Mouse (Mus musculus): ENCODE results near the gene Ftl1-ps1. TPM values are rescaled to one million over a fixed set of nuclear protein-coding genes. Genes with fewer than 3 reads are reported as not detected.

Gene Ftl1-ps1
- total RNA-seq (2015; ENCODE audit: low replicate concordance) (88.0 and 131 TPM in 2 replicates), total RNA-seq (2017; ENCODE audit: low replicate concordance) (27.9 and 36.8 TPM in 2 replicates)

DNA sequence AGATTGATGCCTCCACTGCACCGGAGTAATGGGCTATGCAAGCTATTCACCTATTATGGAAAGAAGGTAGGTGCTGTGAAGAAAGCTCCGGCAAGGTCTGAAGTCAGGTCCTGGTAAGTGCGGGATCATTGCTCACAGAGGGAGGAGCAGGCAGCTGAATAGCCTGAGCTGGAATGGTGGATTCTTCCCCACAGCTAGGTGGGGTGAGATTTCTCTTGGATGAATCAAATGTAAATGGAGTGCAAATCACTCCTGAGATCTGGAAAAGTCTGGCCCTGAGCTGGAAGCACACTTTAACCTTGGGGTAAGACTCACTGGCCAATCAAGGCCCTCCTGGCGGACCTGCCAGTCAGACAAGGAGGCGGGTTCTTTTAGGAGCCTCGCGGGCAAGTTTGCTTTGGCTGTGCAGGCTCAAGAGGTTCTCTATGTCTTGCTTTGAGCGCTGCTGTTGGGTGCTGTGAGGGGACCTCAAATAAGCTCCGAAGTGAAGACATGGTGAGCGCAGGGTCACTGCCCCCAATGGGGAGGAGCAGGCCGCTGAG lies at the start of gene Ftl1-ps1:
TSS of gene Ftl1-ps1 (plus strand) at position 397 of the 542 bp plus-strand sequence.
- no peak for ATAC-seq (replicated peaks; ENCODE audit: low FRiP score, poor library complexity, severe bottlenecking)

DNA sequence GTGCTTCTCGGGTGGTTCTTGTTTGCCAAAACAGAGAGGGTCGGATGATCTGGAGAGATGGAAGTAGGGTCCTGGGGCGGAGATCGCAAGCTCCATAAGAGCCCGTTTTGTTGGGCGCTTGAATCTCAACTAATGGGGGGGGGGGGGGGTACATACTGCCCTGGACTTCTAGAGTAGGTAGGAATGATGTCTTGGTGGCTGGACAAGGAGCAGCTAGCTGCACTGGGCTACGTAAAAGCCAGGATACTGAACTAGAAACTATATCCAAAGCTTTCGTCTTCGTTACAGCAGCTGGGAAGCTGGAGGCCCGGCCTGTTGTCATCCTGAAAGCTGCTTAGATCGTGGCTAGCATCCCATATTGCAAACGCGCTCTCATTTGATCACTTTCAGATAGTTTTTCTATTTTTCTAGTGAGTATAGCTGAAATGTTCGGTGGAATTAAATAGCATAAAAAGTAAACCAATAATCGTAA lies 49.0 kb upstream of the Ftl1-ps1 start:
- ATAC-seq (replicated peaks; ENCODE audit: low FRiP score, poor library complexity, severe bottlenecking), result peak; percentile 33; the same call in 1 of the 2 replicates

DNA sequence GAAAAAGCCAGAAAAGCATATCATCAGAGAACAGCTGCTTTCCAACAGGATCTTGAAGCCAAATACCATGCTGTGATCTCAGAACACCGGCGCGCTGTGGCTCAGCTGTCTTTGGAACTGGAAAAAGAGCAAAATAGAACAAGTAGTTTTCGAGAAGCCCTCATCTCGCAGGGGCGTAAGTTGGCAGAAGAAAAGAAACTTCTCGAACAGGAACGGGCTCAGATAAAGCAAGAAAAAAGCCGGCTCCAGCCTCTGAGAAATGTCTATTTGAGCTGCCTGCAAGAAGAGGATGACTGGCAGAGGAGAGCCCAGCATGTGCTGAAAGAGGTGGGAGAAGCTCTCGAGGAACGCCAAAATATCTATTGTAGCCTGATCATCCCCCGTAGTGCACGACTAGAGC lies 43.0 kb upstream of the Ftl1-ps1 start:
- ATAC-seq (replicated peaks; ENCODE audit: low FRiP score, poor library complexity, severe bottlenecking), result no peak

DNA sequence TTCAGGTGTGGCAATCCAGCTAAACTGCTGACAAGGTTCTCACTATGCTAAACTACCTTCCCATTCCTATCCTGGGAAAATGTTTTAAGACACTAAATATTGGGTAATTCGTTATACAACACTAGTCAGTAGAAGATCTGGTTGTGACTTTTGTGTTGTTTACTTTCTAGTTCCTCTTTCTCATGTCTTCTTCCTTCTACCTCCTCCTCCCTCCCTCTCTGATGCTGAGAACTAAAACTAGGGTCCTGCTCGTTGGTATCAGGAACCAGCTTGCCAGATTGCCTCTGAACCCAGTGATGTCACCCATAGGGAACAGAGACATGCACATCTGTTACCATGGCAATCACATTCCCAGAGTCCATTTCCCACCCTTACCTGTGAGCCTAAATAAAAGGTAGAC lies 37.3 kb upstream of the Ftl1-ps1 start:
- ATAC-seq (replicated peaks; ENCODE audit: low FRiP score, poor library complexity, severe bottlenecking), result no peak

DNA sequence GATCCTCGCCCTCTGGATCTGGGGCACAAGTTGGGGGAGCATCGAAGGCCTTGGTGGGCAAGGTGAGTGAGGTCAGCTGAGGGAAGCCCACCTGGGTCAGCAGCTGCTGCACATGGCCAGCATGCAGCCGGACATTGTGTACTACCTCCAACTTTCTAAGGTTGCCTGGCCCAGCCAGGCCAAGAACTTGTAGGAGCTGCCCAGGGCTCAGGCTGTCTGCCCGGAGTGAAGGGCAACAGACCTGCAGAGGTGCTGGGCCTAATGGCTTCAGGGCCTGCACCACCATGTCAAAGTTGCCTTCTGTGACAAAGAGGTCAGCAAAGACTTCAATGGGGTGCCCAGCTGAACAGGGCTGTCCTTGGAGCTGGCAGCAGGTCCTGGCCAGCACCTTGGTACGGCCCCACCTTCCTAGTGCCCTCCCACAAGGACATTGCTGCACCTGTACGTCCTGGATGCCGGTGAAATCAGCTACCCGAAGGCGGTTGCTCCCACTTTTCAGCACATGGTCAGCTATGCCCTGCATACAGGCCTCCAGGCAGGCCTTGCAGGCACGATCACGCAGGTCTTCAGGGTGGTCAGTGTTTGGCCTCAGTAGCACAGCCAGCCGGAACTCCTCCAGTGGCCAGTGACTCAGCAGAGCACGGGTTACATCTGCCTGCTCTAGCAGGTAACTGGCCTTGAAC lies 36.2 kb upstream of the Ftl1-ps1 start:
- ATAC-seq (replicated peaks; ENCODE audit: low FRiP score, poor library complexity, severe bottlenecking), result no peak

DNA sequence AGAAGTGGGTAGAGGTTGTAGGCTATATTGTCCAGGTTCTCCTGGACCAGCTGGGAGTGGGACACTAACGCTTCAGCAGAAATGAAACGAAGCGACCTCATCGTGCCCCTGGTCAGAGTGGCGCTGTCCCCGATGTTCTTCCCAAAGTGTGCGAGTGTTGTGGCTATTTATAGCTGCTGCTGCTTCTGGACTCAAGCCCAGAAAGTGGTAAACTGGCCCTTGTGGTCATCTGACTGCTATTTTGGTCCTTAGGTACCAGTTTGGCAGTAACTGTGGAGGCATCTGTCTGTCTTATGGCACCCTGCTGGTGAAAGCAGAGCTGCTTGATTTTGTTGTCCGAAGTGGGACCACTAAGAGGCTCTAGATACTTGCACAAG lies 35.6 kb upstream of the Ftl1-ps1 start, which contains the start of gene Lrrc14b:
TSS of gene Lrrc14b (minus strand) at position 147 of the 377 bp plus-strand sequence.
- ATAC-seq (replicated peaks; ENCODE audit: low FRiP score, poor library complexity, severe bottlenecking), result no peak

DNA sequence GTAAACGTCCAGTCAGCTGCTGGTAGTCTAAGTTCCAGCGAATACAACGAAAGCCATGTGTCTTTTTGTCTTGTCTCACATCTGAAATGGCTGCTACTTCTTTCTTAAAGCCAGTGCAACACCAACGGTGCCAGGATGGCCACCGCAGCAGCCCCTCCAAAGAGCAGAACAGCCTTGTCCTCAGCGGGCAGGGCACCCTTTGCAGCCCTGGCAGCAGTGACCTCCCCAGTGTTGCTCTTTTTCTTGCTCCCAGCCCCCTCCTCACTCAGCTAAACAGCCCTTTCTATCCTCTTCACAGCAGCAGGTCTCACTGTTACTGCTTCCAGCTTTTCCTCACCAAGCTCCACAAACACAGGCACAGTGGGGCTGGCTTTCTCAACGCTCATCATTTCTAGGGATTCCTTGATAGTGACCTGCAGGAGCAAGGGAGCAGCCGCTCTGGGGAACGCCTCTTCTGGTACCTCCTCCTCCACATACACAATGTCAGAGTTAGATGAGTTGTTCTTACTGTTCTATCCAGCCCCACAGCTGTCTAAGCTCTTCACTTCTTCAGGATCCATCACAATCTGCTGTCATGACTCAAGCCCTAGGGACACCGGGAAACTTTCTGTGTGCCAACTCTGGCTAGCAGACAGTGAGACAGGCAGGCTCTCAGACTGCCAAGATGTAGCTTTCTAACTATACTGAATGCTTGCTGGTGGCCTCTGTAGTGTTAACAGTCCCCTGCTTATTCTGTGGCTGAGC lies 17.8 kb upstream of the Ftl1-ps1 start:
- no peak for ATAC-seq (replicated peaks; ENCODE audit: low FRiP score, poor library complexity, severe bottlenecking)

DNA sequence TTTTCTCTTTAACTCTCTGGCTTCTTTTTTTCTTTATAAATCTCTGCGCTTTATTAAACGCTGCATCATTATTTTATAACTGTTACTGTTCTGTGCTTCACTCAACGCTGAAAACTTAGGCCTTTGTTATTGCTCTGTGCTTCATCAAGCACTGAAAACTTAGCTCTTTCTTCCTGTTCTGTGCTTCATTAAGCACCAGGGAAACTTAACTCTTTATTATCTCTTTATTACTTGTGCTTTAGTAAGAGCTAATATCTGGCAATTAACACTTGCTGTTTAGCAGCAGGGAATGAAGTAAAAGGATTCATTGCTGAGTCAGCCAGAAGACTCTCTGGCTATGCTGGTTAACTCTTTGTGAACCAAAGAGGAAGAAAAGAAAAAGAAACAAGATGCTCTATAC lies 17.2 kb upstream of the Ftl1-ps1 start:
- no peak for ATAC-seq (replicated peaks; ENCODE audit: low FRiP score, poor library complexity, severe bottlenecking)

DNA sequence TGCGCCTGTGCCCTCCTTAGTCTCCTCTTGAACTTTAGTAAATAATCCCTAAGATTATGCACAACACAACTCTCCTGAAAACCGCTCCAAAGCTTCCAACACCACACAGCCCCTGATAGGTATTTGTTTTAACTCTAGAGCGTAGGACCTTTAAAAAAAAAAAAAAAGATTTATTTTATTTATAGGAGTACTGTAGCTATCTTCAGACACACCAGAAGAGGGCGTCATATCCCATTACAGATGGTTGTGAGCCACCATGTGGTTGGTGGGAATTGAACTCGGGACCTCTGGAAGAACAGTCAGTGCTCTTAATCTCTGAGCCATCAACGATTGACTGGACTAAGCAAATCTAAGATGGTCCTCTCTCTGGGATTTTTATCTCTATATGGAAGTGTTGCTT lies 9.8 kb upstream of the Ftl1-ps1 start:
- no peak for ATAC-seq (replicated peaks; ENCODE audit: low FRiP score, poor library complexity, severe bottlenecking)

DNA sequence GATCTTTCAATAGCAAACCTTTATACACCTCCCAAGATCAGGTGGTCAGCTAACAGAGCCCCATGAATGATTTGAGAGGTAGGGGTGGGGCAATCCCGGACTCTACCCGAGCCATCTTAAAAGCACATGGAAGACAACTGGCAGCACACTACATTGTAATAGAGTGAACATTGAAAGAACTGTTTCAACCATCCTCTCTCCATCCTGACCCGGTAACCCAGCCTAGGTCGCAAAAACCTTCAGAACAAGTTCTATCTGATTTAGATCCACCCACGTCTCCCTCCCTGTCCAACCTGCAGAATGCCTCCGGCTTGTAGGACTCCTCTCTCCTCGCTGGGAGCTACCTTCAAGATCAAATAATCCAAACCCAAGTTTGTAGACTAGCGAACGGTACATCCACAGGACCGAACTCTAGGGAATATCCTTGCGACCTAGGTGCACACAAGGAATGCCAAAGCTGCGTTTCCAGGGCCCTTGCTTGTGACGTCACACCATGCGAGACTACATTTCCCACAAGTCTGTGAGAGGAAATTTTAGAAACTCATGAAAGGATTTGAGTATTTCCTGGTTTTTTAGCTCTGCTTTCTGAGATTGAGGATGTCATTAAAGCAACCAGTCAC lies 9.0 kb upstream of the Ftl1-ps1 start, which contains the start of gene Zfp72:
TSS of gene Zfp72 (minus strand) at position 466 of the 620 bp plus-strand sequence.
- ATAC-seq (replicated peaks; ENCODE audit: low FRiP score, poor library complexity, severe bottlenecking), result no peak

DNA sequence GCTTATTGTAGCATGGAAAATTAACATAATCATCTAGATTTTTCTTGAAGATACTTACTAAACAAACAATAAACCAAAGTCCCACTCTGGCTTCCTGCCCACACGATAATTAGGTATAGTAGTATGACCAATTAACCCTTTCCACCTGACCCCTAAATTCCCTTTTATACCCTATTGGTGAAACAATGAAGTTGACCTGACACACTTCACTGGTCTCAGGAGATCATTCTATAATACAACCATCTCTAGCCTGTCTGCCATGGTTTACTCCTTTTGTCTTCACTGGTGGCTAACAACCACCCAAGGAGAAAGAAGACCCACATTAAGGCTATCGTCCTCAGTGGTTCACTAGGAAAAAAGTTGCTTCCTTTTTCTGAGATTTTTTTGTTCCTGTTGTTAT lies 8.3 kb upstream of the Ftl1-ps1 start:
- no peak for ATAC-seq (replicated peaks; ENCODE audit: low FRiP score, poor library complexity, severe bottlenecking)

DNA sequence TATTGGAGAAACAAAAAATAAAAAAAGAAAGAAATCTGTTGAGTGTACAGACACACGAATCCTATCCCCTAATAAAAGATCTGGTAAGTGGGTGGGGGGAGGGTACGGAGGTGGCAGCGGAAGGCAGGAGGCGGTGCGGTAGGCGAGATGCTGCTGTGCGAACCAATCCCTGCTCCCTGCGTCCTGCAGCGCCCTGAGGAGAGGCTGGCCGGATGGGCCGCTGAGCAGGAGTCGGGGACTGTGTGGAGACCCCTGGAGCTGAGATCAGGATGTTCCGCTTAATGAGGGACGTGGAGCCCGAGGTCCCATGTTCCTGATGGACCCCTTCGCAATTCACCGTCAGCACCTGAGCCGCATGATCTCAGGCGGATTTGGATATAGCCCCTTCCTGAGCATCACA lies 40.4 kb downstream of the Ftl1-ps1 start:
- no peak for ATAC-seq (replicated peaks; ENCODE audit: low FRiP score, poor library complexity, severe bottlenecking)

Other genes with a start within 250 kb of the Ftl1-ps1 start
- gene Exoc3, start 191.0 kb upstream of the Ftl1-ps1 start, total RNA-seq (2015; ENCODE audit: low replicate concordance), result 11.5 and 30.6 TPM in 2 replicates
- gene Exoc3, start 191.0 kb upstream of the Ftl1-ps1 start, total RNA-seq (2017; ENCODE audit: low replicate concordance), result 25.2 and 27.9 TPM in 2 replicates
- gene Ahrr, start 107.4 kb upstream of the Ftl1-ps1 start, total RNA-seq (2015; ENCODE audit: low replicate concordance), result not detected in 2 replicates
- not detected in 2 replicates for gene Ahrr, start 107.4 kb upstream of the Ftl1-ps1 start, total RNA-seq (2017; ENCODE audit: low replicate concordance)
- gene Pdcd6, start 82.1 kb upstream of the Ftl1-ps1 start, total RNA-seq (2015; ENCODE audit: low replicate concordance), result 56.2 and 60.8 TPM in 2 replicates
- gene Pdcd6, start 82.1 kb upstream of the Ftl1-ps1 start, total RNA-seq (2017; ENCODE audit: low replicate concordance), result 25.1 and 48.8 TPM in 2 replicates
- gene Sdha, start 49.4 kb upstream of the Ftl1-ps1 start, total RNA-seq (2015; ENCODE audit: low replicate concordance), result 80.4 and 91.8 TPM in 2 replicates
- 94.1 and 108 TPM in 2 replicates for gene Sdha, start 49.4 kb upstream of the Ftl1-ps1 start, total RNA-seq (2017; ENCODE audit: low replicate concordance)
- 20.5 and 24.5 TPM in 2 replicates for gene Ccdc127, start 49.4 kb upstream of the Ftl1-ps1 start, total RNA-seq (2015; ENCODE audit: low replicate concordance)
- gene Ccdc127, start 49.4 kb upstream of the Ftl1-ps1 start, total RNA-seq (2017; ENCODE audit: low replicate concordance), result 20.8 and 32.7 TPM in 2 replicates
- gene Lrrc14b, start 35.7 kb upstream of the Ftl1-ps1 start, total RNA-seq (2015; ENCODE audit: low replicate concordance), result not detected in 2 replicates
- gene Lrrc14b, start 35.7 kb upstream of the Ftl1-ps1 start, total RNA-seq (2017; ENCODE audit: low replicate concordance), result not detected in 2 replicates
- not detected in 2 replicates for gene Zfp72, start 8.9 kb upstream of the Ftl1-ps1 start, total RNA-seq (2015; ENCODE audit: low replicate concordance)
- gene Zfp72, start 8.9 kb upstream of the Ftl1-ps1 start, total RNA-seq (2017; ENCODE audit: low replicate concordance), result 2.5 TPM in 1 of 2 replicates, not detected in the other
- 5.0 and 10.8 TPM in 2 replicates for gene Zfp825, start 94.3 kb downstream of the Ftl1-ps1 start, total RNA-seq (2015; ENCODE audit: low replicate concordance)
- gene Zfp825, start 94.3 kb downstream of the Ftl1-ps1 start, total RNA-seq (2017; ENCODE audit: low replicate concordance), result 5.1 and 10.5 TPM in 2 replicates
- 36.8 and 66.7 TPM in 2 replicates for gene Erap1, start 239.9 kb downstream of the Ftl1-ps1 start, total RNA-seq (2015; ENCODE audit: low replicate concordance)
- gene Erap1, start 239.9 kb downstream of the Ftl1-ps1 start, total RNA-seq (2017; ENCODE audit: low replicate concordance), result 9.8 and 10.6 TPM in 2 replicates

Measured in erythroid progenitor cell, adult 5-6 weeks (primary cell).